Mouse (Mus musculus): ENCODE measurements around the gene Mat1a. TPM values are rescaled to one million over a fixed set of nuclear protein-coding genes. Genes with fewer than 3 reads are reported as not detected.

Mat1a gene
- total and polyA plus RNA-seq, 3 experiments = 0.11 TPM; not detected in 2

DNA sequence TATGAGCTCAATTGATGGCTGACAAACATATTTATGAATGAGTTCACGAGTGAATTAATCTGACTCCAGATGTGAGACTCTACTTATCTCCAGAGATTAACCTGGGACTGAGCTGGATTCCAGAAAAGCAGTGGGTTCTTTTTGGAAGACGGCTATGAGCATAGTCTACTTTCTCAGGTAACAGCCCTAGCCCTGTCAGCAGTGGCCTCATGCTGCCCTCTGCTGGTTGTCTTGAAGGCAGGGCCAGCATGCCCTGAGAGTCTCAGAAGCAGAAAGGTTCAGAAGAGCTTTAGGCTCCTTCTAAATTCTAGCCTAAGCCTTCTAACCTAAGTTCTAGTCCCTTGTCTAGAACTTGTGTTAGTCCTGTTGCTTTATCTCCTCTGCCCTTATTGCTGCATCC, 57.8 kb downstream of the Mat1a start:
- no peaks in the 10 kb centered on the region for H3K36me3 ChIP-seq (replicated peaks)
- no peak overlapping the region for H3K4me3 ChIP-seq (ENCODE audit: low read depth, low read length)
- no peak for ATAC-seq (ENCODE audit: extremely low read depth, insufficient number of reproducible peaks, low FRiP score, poor library complexity, severe bottlenecking)
- DNase-seq (ENCODE audit: low spot score) = no peak
- H3K9me3 ChIP-seq (replicated peaks) = no peaks in the 10 kb centered on the region
- no peaks in the 10 kb centered on the region for H3K4me1 ChIP-seq (ENCODE audit: insufficient read depth, low read depth, low read length)
- TF ChIP-seq CTCF (IDR thresholded peaks at IDR 0.05; ENCODE audit: low read depth, low read length) (peak; percentile 7; the same call in 1 of the 2 replicates), TAL1 (conservative IDR thresholded peaks at IDR 0.05; ENCODE audit: low read depth, low read length) (no peak)
- H3K27me3 ChIP-seq (ENCODE audit: insufficient read depth, low read length) = no peaks in the 10 kb centered on the region

GRCm38 (mm10) chr14:41167278-41167677, 62.4 kb downstream of the Mat1a start:
- Histone ChIP-seq H3K4me1 (ENCODE audit: insufficient read depth, low read depth, low read length) (no peaks in the 10 kb centered on the region), H3K27me3 (ENCODE audit: insufficient read depth, low read length) (no peaks in the 10 kb centered on the region), H3K4me3 (ENCODE audit: low read depth, low read length) (no peak overlapping the region), H3K36me3 (replicated peaks) (no peaks in the 10 kb centered on the region), H3K9me3 (replicated peaks) (no peaks in the 10 kb centered on the region)
- ATAC-seq (ENCODE audit: extremely low read depth, insufficient number of reproducible peaks, low FRiP score, poor library complexity, severe bottlenecking) = no peak
- DNase-seq (ENCODE audit: low spot score) = no peak
- TF ChIP-seq GATA1 (IDR thresholded peaks at IDR 0.05; ENCODE audit: borderline replicate concordance, low read length) (no peak), CTCF (IDR thresholded peaks at IDR 0.05; ENCODE audit: low read depth, low read length) (no peak), GATA2 (IDR thresholded peaks at IDR 0.05; ENCODE audit: borderline replicate concordance, low read depth, low read length) (no peak)

DNA sequence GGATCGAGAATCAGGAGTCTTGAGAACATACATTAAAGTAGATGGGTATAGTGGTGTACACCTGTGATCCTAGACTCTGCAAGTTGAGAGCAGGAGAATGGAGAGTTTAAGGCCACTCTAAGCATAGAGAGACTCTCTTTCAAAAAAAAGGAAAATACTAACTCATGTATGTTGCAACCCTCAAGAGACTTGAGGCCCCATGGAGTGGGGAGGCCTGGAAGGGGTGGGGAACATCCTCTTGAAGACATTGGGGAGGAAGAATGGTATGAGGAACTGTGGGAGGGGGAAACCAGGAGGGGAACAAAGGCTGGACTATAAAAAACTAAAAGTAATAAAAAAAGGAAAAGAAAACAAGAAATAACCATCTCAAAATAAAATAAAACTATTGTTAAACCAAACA, 63.7 kb downstream of the Mat1a start:
- no peaks in the 10 kb centered on the region for H3K27me3 ChIP-seq (ENCODE audit: insufficient read depth, low read length)
- TF ChIP-seq GATA2 (IDR thresholded peaks at IDR 0.05; ENCODE audit: borderline replicate concordance, low read depth, low read length) = no peak

GRCm38 (mm10) chr14:41170514-41170913, 65.7 kb downstream of the Mat1a start:
- no peaks in the 10 kb centered on the region for H3K9me3 ChIP-seq (replicated peaks)
- ATAC-seq (ENCODE audit: extremely low read depth, insufficient number of reproducible peaks, low FRiP score, poor library complexity, severe bottlenecking) (no peak), DNase-seq (ENCODE audit: low spot score) (no peak)
- H3K27me3 ChIP-seq (ENCODE audit: insufficient read depth, low read length) = no peaks in the 10 kb centered on the region
- H3K4me1 ChIP-seq (ENCODE audit: insufficient read depth, low read depth, low read length) = no peaks in the 10 kb centered on the region
- no peak overlapping the region for H3K4me3 ChIP-seq (ENCODE audit: low read depth, low read length)
- no peaks in the 10 kb centered on the region for H3K36me3 ChIP-seq (replicated peaks)
- TF ChIP-seq CTCF (IDR thresholded peaks at IDR 0.05; ENCODE audit: low read depth, low read length) (no peak), TAL1 (conservative IDR thresholded peaks at IDR 0.05; ENCODE audit: low read depth, low read length) (no peak), GATA1 (IDR thresholded peaks at IDR 0.05; ENCODE audit: borderline replicate concordance, low read length) (no peak), POLR2AphosphoS5 (IDR thresholded peaks at IDR 0.05; ENCODE audit: insufficient replicate concordance, low read depth, low read length) (no peak), GATA2 (IDR thresholded peaks at IDR 0.05; ENCODE audit: borderline replicate concordance, low read depth, low read length) (no peak)

More for the DNA sequence above, 63.7 kb downstream of the Mat1a start:
- H3K4me1 ChIP-seq (ENCODE audit: insufficient read depth, low read depth, low read length) = no peaks in the 10 kb centered on the region
- DNase-seq (ENCODE audit: low spot score) (no peak), ATAC-seq (ENCODE audit: extremely low read depth, insufficient number of reproducible peaks, low FRiP score, poor library complexity, severe bottlenecking) (no peak)
- H3K36me3 ChIP-seq (replicated peaks) = no peaks in the 10 kb centered on the region
- H3K9me3 ChIP-seq (replicated peaks) = no peaks in the 10 kb centered on the region
- H3K4me3 ChIP-seq (ENCODE audit: low read depth, low read length) = no peak overlapping the region

Other genes starting within 250 kb of the Mat1a start
- not detected in 2 replicates for gene Sh2d4b, start 211.8 kb upstream of the Mat1a start, total RNA-seq (2014; fragmentation: Nextera tagmentation)
- 0.12 and 0.27 TPM in 2 replicates for gene Sh2d4b, start 211.8 kb upstream of the Mat1a start, total RNA-seq (2017)
- 0.06 and 0.07 TPM in 2 replicates for gene Sh2d4b, start 211.8 kb upstream of the Mat1a start, polyA plus RNA-seq (2012)
- 32.3 and 36.3 TPM in 2 replicates for gene Tspan14, start 138.2 kb upstream of the Mat1a start, total RNA-seq (2014; fragmentation: Nextera tagmentation)
- 23.4 and 27.2 TPM in 2 replicates for gene Tspan14, start 138.2 kb upstream of the Mat1a start, total RNA-seq (2017)
- 7.5 and 10.3 TPM in 2 replicates for gene Tspan14, start 138.2 kb upstream of the Mat1a start, polyA plus RNA-seq (2012)
- gene Fam213a, start 91.2 kb upstream of the Mat1a start, total RNA-seq (2014; fragmentation: Nextera tagmentation) = 101 and 113 TPM in 2 replicates
- gene Fam213a, start 91.2 kb upstream of the Mat1a start, total RNA-seq (2017) = 57.9 and 59.7 TPM in 2 replicates
- gene Fam213a, start 91.2 kb upstream of the Mat1a start, polyA plus RNA-seq (2012) = 9.4 and 12.5 TPM in 2 replicates
- not detected in 2 replicates for gene Dydc2, start 35.8 kb upstream of the Mat1a start, total RNA-seq (2014; fragmentation: Nextera tagmentation)
- not detected in 2 replicates for gene Dydc2, start 35.8 kb upstream of the Mat1a start, total RNA-seq (2017)
- gene Dydc2, start 35.8 kb upstream of the Mat1a start, polyA plus RNA-seq (2012) = not detected in 2 replicates
- not detected in 2 replicates for gene Dydc1, start 32.1 kb upstream of the Mat1a start, total RNA-seq (2014; fragmentation: Nextera tagmentation)
- not detected in 2 replicates for gene Dydc1, start 32.1 kb upstream of the Mat1a start, total RNA-seq (2017)
- not detected in 2 replicates for gene Dydc1, start 32.1 kb upstream of the Mat1a start, polyA plus RNA-seq (2012)
- gene Sftpa1, start 26.7 kb downstream of the Mat1a start, total RNA-seq (2014; fragmentation: Nextera tagmentation) = not detected in 2 replicates
- gene Sftpa1, start 26.7 kb downstream of the Mat1a start, total RNA-seq (2017) = 0.22 TPM in 1 of 2 replicates, not detected in the other
- not detected in 2 replicates for gene Sftpa1, start 26.7 kb downstream of the Mat1a start, polyA plus RNA-seq (2012)
- gene Mbl1, start 46.4 kb downstream of the Mat1a start, total RNA-seq (2014; fragmentation: Nextera tagmentation) = not detected in 2 replicates
- 0.60 TPM in 1 of 2 replicates, not detected in the other for gene Mbl1, start 46.4 kb downstream of the Mat1a start, total RNA-seq (2017)
- not detected in 2 replicates for gene Mbl1, start 46.4 kb downstream of the Mat1a start, polyA plus RNA-seq (2012)
- gene Sftpd, start 80.1 kb downstream of the Mat1a start, total RNA-seq (2014; fragmentation: Nextera tagmentation) = not detected in 2 replicates
- gene Sftpd, start 80.1 kb downstream of the Mat1a start, total RNA-seq (2017) = 0.06 and 0.22 TPM in 2 replicates
- not detected in 2 replicates for gene Sftpd, start 80.1 kb downstream of the Mat1a start, polyA plus RNA-seq (2012)
- gene Gm2832, start 173.8 kb downstream of the Mat1a start, total RNA-seq (2014; fragmentation: Nextera tagmentation) = not detected in 2 replicates
- 0.06 TPM in 1 of 2 replicates, not detected in the other for gene Gm2832, start 173.8 kb downstream of the Mat1a start, total RNA-seq (2017)
- gene Gm2832, start 173.8 kb downstream of the Mat1a start, polyA plus RNA-seq (2012) = not detected in 2 replicates
- gene Gm5798, start 243.6 kb downstream of the Mat1a start, total RNA-seq (2014; fragmentation: Nextera tagmentation) = not detected in 2 replicates
- not detected in 2 replicates for gene Gm5798, start 243.6 kb downstream of the Mat1a start, total RNA-seq (2017)
- not detected in 2 replicates for gene Gm5798, start 243.6 kb downstream of the Mat1a start, polyA plus RNA-seq (2012)